Mouse (Mus musculus) urinary bladder, postnatal 36 days (tissue): Measurements from ENCODE around the gene Nckap5.

Experiments used
- DNase-seq, 2 experiments: peaks; one replicate each; pipeline ENCODE4 v3.0.0; 2022; ENCODE audit warnings: low spot score in 2 of 2, mixed read lengths in 1 of 2

Gene Nckap5

GRCm38 (mm10) chr1:126700978-126701320 is 129.7 kb downstream of the Nckap5 start:
- no peak for DNase-seq

- no peak for DNase-seq
These were observed 130.3 kb downstream of the Nckap5 start for GRCm38 (mm10) chr1:126700063-126700977.

DNA sequence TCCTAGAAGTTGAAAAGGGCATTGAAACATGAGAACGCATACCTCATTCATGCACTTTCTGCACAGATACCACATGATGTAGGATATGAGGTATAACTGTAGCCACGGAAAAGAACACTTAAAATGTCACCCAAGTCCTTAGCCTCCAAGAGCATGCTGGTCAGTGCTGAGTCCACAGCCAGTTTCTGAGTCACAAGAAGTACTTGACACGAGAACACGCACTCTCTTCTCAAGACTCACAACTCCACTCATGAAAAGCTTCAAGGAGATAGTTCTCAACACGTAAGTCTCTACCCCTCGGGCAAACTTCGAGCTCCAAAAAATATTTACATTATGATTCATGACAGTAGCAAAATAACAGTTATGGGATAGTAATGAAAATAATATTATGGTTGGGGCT is 137.0 kb downstream of the Nckap5 start:
- no peak for DNase-seq

DNA sequence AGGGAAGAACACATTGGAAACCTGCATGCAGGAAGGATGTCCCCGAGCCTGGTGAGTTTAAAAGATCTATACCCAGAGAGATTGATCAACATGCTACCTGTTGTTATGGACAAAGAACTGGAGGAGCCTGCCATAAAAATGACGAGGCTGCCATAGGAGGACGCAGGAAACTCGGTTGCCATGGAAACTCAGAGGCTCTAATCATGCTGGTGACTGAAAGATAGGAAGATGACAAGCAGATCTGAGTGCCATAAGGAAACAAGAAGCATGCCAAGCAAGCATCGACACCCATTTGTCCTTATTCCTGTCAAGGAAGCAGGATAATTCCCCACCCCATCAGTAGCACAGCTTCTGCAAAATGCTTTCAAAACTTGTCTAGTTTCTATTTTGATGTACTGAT is 142.0 kb downstream of the Nckap5 start:
- DNase-seq = no peak

- no peak for DNase-seq
These were observed 143.9 kb downstream of the Nckap5 start for GRCm38 (mm10) chr1:126686678-126687077.

- DNase-seq = no peak
These were observed 146.8 kb downstream of the Nckap5 start for GRCm38 (mm10) chr1:126683621-126684445.

- DNase-seq = no peak
These were observed 148.8 kb downstream of the Nckap5 start for GRCm38 (mm10) chr1:126681773-126682172.

DNA sequence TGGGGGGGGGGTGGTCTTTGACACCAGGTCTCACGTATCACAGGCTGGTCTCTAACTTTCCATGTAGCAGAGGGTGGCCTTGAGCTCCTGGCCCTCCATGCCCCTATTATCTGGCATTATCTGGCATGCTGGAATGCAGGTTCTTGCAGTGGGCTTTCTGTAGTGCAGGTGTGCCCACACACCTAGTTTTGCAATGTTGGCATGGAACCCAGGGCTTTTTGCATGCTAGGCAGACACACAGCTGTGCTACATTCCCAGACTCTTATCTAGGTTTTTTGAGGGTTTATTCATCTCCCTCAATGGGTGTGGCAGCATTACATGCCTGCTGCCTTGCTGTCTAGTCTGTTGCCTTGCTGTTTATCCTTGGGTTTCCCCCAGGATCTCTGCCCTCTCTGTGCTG is 151.3 kb downstream of the Nckap5 start:
- DNase-seq = no peak

- DNase-seq = no peak
These were observed 153.3 kb downstream of the Nckap5 start for GRCm38 (mm10) chr1:126677280-126677679.

DNA sequence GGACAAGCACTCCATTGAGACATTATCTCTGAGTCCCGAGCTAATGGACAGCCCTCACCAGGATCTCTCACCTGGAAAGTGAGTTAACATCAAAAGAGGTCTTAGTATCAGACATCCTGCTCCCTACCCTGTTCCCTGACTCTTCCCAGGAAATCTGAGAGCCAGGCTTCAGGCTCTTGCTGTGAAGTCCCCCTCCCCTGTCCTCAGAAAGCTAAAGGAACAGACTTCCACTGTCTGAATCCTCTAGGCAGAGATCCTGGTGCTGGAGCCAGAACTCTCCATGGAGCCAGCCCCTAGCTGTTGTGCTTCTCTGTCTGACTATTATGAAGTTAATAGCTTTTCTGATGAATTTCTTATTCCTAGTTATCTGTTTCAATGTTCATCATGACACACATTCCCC is 153.8 kb downstream of the Nckap5 start:
- DNase-seq = no peak

- DNase-seq = no peak
These were observed 155.5 kb downstream of the Nckap5 start for GRCm38 (mm10) chr1:126675142-126675541.

DNA sequence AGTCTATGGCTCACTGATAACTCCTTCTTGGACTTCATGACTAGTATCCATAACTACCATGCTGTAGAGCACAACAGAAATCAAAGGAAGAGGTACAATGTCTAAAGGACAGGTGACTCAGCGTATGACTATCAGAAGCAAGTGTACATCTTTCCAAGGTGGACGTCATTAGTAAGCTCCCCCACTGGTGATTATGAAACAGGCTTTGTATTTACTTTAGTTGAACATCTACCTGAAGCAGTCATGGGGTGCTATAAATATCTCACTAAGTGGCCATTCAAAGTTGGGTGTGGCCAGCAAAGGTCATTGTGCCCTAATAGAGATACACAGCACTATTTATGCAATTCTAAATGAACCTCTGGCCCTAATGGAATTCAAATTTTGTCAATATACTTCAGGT is 157.4 kb downstream of the Nckap5 start:
- DNase-seq = no peak

- DNase-seq = no peak
These were observed 160.1 kb downstream of the Nckap5 start for GRCm38 (mm10) chr1:126670507-126670906.

GRCm38 (mm10) chr1:126660098-126660999 is 170.2 kb downstream of the Nckap5 start:
- no peak for DNase-seq

DNA sequence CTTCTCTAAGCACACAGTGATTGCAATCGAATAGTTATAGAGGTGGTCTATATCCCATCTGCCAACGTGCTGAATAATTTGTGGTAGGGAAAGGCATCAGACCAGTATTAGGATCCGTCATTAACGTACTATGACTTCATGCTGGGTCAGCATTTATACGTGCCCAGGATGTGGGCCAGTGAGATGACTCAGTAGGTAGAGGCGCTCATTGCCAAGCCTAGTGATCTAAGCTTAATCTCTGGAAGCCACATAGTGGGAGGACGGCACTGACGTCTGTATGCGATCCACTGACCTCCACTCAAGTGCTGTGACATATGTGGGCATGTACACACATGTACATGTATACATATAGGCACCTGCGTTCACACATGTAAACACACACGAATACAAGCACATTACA is 171.9 kb downstream of the Nckap5 start:
- DNase-seq = no peak

- DNase-seq = no peak
These were observed 174.4 kb downstream of the Nckap5 start for GRCm38 (mm10) chr1:126656246-126656645.

DNA sequence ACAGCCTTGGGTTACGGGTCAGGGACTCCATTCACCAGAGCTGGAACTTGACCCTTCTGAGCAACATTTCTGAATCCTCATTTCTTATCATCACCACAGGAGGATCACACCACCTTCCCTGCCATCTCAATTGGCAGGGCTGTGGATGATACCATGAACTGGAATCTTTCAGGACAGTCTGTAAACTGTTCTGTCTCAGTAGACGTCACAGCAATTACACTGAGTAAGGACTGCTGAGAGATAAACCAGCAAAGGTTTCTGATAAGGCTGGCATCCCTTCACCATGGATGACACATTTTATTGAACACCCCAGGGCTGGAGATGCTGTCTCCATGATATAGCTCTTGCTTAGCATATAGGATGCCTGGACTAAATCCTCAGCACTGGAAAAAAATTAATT is 178.5 kb downstream of the Nckap5 start:
- no peak for DNase-seq

- DNase-seq = no peak
These were observed 179.8 kb downstream of the Nckap5 start for GRCm38 (mm10) chr1:126650806-126651205.

- no peak for DNase-seq
These were observed 187.8 kb downstream of the Nckap5 start for GRCm38 (mm10) chr1:126642751-126643150.

DNA sequence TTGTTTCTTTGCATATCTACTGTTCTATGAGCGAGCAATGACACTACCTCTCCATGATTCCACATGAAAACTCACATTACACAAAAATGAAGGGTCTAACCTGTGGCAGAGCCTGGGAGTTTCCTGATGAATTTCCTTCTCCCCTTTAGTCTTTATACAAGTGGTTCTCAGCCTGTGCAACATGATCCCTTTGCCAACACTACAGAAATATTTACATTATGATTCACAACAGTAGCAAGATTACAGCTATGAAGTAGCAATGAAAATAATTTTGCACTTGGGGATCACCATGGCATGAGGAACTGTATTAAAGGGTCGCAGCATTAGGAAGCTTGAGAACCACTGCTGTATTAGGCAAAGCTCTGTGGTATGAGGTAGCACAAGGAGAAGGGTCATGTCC is 191.1 kb downstream of the Nckap5 start:
- no peak for DNase-seq

GRCm38 (mm10) chr1:126637515-126637914 is 193.1 kb downstream of the Nckap5 start:
- no peak for DNase-seq

DNA sequence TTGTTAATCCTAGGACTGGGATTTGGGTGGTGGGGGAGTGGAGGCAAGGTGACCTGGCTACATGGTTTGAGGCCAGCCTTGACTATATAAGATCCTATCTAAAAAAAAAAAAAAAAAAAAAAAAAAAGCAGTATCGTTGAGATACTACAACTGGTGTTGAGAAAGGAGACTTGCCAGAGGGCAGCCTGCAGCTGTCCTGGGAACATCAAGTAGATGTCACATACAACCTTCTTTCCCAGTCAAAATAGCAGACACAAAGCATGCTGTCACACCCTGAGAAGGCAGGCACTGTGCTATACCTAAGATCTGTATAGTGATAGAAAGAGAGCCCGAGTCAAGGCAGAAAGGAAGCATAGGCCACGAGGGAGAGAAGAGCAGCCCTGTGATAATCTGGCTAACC is 204.4 kb downstream of the Nckap5 start:
- DNase-seq = no peak
